Mouse (Mus musculus) liver, adult (tissue): ENCODE data around the gene Trak1.

Experiments
- GATA4 ChIP-seq: IDR thresholded peaks from 2 replicates; pipeline ENCODE4 v1.6.1; 2014; ENCODE audit warnings: mild to moderate bottlenecking, low read length; ENCODE audit not compliant: insufficient replicate concordance

The Trak1 gene

GRCm38 (mm10) chr9:121426451-121426850 lies 129.1 kb downstream of the Trak1 start:
- no peak for TF ChIP-seq GATA4

DNA sequence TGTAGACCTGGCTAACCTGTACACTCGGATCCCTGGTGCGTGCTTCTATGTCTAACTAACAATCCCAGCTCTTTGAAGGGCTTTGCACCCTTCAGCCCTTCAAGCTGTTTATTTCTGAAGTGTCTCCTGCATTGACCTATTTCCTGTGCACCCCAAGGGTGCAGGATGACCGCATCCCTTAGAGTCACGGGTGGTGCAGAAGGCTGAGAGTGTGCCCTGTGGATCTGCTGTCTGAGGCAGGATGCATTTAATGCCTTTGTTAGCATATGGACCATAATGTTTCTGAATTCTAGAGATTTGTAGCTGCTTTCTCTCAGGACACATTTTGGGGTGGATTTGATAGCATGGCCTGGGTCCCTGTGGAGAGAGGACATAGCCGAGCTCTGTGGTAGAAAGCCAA lies 129.6 kb downstream of the Trak1 start:
- no peak for TF ChIP-seq GATA4

DNA sequence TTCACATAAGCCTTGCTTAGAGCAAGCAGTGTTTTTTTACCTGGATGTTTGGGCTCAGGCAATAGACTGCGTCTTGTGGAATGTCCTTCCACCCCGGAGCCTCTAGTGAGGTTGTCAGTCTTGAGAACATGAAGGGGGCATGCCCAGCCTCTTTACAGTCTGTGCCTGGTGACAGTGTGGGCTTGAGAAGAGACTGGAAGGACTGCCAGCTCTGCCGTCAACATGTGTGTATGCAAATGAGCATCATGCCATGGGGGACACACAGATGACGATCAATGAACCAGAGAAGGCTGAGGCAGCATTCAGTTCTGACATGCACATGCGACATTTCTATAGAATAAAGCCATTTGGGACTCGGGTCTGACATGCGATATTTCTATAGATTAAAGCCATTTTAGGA lies 132.3 kb downstream of the Trak1 start:
- TF ChIP-seq GATA4: no peak

GRCm38 (mm10) chr9:121430379-121430778 lies 133.1 kb downstream of the Trak1 start:
- no peak for TF ChIP-seq GATA4

GRCm38 (mm10) chr9:121433745-121434528 lies 136.6 kb downstream of the Trak1 start:
- TF ChIP-seq GATA4: no peak

DNA sequence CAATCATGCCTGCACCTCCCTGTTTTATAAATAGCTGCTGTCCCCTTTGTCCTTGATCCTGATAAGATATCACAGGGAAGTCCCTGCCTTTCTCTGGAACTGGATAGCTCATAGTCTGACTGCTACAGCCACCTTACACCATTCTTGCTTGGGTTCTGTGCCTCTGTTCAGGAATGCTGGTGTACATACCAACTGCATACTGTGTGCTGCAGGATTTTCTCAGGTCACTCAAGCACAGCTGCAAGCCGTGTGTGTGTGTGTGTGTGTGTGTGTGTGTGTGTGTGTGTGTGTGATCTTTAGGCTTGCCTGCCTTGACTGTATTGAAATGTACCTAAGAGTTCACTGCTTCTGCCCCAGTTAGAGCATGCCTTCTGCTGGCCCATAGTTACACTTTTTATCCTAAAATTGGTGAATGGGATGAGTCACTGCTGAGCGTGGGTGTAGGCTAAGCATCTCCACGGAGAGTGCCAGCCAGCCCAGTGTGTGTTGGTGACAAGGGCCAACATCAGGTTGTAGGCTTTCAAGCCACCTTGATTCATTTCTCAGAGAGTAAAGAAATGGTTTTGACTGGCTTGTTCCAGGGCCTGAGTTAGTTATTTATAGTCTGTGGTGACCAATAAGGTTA lies 138.1 kb downstream of the Trak1 start:
- no peak for TF ChIP-seq GATA4

DNA sequence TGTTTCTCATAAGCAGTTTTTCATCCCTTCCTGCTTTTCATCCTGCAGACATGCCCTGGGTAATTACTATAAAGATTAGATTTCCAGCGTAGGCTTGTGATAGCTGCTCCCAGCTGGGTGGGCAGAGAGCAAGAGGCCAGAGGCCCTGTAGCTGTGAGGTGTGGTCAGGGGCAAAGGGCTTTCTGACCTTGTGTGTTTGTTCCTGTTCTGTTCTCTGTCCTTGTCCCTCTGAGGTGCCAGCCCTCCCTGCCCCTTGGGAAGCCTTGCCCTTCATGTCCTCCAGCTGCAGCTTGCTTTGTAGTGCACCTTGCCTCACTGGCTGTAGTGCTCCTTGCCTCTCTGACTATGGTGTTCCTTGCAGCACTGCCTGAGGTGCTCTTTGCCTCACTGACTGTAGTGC lies 139.2 kb downstream of the Trak1 start:
- TF ChIP-seq GATA4: no peak

- no peak for TF ChIP-seq GATA4
Measured at GRCm38 (mm10) chr9:121442145-121442544, 144.8 kb downstream of the Trak1 start.

DNA sequence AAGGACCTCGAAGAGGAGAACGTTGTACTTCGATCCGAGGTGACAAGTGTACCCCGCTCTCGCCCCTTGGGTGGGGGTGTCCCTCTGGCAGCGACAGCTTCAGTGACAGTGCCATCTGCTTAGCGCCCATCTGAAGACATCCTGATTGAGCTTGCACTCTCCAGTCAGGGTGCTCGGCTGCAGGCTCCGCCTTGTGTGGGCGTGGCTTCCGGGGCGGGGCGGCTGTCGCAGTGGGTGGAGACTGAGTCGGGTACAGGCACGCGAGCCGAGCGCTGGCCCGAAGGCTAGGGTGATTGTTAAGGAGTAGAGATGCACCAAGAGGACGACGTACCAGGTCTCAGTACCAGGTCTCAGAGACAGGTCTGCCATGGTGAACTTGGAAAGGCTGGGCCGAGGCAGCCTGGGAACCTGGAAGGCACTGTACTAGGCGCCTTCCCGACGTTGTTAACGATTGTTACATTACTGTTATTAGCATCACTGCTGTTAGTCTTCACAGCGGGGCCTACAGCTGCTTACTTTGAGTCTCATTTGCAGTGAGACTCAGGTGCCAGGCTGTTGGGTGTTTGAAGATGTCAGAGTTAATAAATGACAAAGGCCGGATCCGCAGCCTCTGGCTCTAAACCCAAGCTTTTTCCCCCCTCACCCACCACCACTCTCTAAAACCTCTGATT lies 146.5 kb downstream of the Trak1 start:
- no peak for TF ChIP-seq GATA4

DNA sequence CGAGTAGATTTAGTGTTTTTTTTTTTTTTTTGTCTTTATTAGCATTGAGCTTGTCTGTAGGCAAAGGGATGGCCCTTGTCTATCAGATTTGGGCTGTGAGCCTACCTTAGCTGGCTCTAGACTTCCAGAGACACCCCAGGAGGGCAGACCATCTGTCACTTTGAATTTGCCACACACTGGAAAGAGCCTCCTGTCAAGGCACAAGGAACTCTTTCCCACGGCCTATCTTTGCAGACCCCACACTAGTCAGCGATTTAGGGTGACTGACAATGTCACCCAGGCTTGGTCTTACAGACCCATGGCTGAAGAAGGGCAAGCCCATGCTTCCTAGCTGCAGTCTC lies 147.0 kb downstream of the Trak1 start:
- TF ChIP-seq GATA4: no peak

DNA sequence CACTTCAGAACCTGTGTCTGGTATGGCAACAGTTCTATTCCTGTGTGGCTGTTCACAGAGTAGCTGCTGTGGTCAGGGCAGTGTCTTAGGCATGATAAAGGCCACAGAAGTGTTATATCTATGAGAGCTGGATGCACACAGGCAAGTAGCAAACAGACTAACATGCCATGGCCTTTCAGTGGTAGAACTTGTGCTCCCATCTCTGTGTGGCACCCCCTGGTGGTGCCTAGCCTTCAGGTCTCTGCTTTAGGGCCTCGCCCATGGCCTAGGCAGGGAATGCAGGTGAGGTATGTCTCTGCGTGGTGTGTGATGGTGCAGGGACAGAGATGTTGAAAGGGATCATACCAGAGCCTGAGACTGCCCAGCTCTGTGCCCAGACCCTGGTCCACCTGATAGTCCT lies 148.1 kb downstream of the Trak1 start:
- no peak for TF ChIP-seq GATA4

DNA sequence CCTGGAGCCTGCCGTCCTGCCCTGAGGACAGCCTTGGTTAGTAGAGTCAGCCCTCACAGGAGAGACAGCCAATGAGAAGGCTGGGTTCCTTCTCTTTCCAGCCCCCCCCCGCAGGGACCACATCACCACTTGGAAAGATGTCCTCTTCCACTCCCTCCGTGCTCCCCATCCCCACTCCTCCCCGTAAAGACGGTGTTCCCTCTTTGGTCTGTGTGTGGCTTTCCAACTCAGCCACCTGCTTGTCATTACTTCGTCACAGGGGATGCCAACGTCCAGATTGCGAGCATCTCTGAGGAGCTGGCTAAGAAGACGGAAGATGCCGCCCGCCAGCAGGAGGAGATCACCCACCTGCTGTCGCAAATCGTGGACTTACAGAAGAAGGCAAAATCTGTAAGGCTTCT lies 149.1 kb downstream of the Trak1 start:
- TF ChIP-seq GATA4: no peak

DNA sequence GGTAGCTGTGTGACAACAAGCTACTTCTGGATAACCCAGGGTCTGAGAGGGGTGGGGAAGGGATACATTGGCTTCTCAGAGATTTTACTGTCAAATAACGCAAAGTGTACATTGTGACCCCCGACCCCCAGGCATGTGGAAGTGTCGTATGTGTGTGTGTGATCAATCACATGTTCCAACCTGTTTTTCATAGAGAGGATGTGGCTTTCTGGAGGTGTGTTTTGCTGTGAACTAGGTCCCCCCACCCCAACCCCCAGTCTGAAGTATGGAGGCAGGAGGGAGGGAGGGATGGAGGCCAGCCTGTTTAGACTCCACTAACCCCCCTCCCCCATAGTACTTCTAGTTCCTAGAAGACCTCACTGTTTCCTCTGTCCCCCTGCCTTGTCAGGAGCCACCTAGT lies 157.6 kb downstream of the Trak1 start:
- TF ChIP-seq GATA4: no peak

DNA sequence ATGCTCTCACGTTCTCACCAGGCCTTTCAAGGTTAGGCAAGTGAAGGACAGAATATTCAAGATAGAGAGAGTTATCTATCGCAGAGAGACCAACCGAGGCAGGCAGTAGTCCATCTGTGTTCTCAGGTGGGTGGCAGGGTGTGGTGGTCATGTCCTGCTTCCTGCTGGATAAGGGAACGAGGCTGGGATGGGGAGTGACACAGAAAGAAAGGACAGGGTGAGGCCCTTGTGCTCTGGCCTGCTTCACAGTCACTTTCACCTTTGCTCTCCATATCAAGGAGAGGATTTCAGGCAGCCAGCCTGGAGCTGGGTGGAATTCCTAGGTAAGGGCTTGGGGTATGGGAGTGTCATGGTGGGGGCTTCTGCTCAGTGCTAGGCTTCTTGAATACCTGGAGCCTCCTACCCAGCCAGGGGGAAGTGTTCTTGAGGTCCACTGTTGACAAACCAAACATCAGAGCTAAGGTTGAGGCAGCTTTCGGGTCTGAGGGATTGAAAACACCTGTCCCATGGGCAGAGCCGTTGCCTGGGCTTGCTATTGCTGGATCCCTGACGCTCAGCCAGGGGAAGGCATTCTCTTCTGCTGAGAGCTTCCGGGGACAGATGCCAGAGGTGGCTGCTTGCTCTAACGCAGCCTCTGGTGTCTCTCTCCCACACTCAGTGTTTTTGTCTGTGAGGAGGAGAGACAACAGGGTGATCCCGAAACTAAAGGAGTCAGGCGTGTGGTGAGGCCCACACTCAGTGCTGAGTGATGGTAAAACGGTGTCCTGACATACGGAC lies 159.6 kb downstream of the Trak1 start:
- TF ChIP-seq GATA4: no peak

- no peak for TF ChIP-seq GATA4
Measured at GRCm38 (mm10) chr9:121458466-121458865, 161.2 kb downstream of the Trak1 start.

DNA sequence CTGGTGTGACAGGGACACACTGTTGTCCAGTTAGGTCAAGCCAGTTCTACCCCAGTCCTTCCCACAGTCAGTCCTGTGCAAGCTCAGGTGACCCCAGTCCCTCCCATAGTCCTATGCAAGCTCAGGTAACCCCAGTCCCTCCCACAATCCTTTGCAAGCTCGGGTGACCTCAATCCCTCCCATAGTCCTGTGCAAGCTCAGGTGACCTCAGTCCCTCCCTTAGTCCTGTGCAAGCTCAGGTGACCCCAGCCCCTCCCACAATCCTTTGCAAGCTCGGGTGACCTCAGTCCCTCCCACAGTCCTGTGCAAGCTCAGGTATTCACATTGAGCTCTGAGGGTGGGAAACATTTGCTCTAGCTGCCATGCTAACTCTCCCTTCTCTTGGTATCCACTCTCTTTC lies 162.6 kb downstream of the Trak1 start:
- TF ChIP-seq GATA4: no peak
